Mouse (Mus musculus) MEL (cell line): ENCODE measurements around the gene Itprip. TPM values are rescaled to one million over a fixed set of nuclear protein-coding genes. Genes with fewer than 3 reads are reported as not detected.

Experiments
- DNase-seq: peaks from one replicate; pipeline ENCODE4 v3.0.0; 2011; ENCODE audit warnings: low read depth, low spot score
- H3K27ac ChIP-seq: 2 replicates; pipeline ENCODE4 v1.5.1; 2012; ENCODE audit warnings: low read depth, mild to moderate bottlenecking, control low read depth, low read length, moderate library complexity; ENCODE audit not compliant: control insufficient read depth
- H3K27me3 ChIP-seq, 2 experiments: fragments of 150-350 bp in 1 of 2; sonication (generic) in 1 of 2; 2 replicates each; pipeline ENCODE4 v1.6.1; 2012; ENCODE audit warnings: low read length in 2 of 2, mild to moderate bottlenecking in 2 of 2, improper control_type of control experiment in 1 of 2, moderate library complexity in 1 of 2; ENCODE audit not compliant: insufficient read depth in 2 of 2, control insufficient read depth in 1 of 2
- H3K36me3 ChIP-seq, 2 experiments: 2 replicates each; pipeline ENCODE4 v1.6.1; 2012 to 2014; ENCODE audit warnings: low read length in 2 of 2, improper control_type of control experiment in 1 of 2, inconsistent platforms in 1 of 2, mild to moderate bottlenecking in 1 of 2; ENCODE audit not compliant: insufficient read depth in 2 of 2, control insufficient read depth in 1 of 2
- H3K4me1 ChIP-seq, 2 experiments: fragments of 150-350 bp in 1 of 2; sonication (generic) in 1 of 2; 2 replicates each; pipeline ENCODE4 v1.6.1; 2012; ENCODE audit warnings: low read length in 2 of 2, improper control_type of control experiment in 1 of 2, mild to moderate bottlenecking in 1 of 2; ENCODE audit not compliant: insufficient read depth in 2 of 2, control insufficient read depth in 1 of 2
- H3K4me3 ChIP-seq, 2 experiments: fragments of 150-350 bp in 1 of 2; sonication (generic) in 1 of 2; 2 replicates each; pipeline ENCODE4 v1.5.1; 2012; ENCODE audit warnings: low read depth in 2 of 2, low read length in 2 of 2, mild to moderate bottlenecking in 2 of 2, moderate library complexity in 2 of 2, control low read depth in 1 of 2, improper control_type of control experiment in 1 of 2; ENCODE audit not compliant: control insufficient read depth in 1 of 2, insufficient read depth in 1 of 2
- H3K79me2 ChIP-seq: 2 replicates; pipeline ENCODE4 v1.6.1; 2012; ENCODE audit warnings: mild to moderate bottlenecking, low read length, moderate library complexity; ENCODE audit not compliant: control insufficient read depth, poor library complexity, insufficient read depth
- H3K9ac ChIP-seq: 2 replicates; pipeline ENCODE4 v1.6.1; 2012; ENCODE audit warnings: low read depth, mild to moderate bottlenecking, control low read depth, low read length, moderate library complexity; ENCODE audit not compliant: control insufficient read depth, poor library complexity, severe bottlenecking
- H3K9me3 ChIP-seq: fragments of 150-350 bp; sonication (generic); replicated peaks from 2 replicates; pipeline ENCODE4 v1.6.1; 2012; ENCODE audit warnings: mild to moderate bottlenecking, low read length, improper control_type of control experiment, moderate library complexity; ENCODE audit not compliant: insufficient read depth
- BHLHE40 ChIP-seq: IDR thresholded peaks from 2 replicates; pipeline ENCODE4 v1.6.1; 2012; ENCODE audit warnings: low read depth, mild to moderate bottlenecking, inconsistent platforms, low read length, improper control_type of control experiment, borderline replicate concordance
- CHD1 ChIP-seq: IDR thresholded peaks from 2 replicates; pipeline ENCODE4 v1.6.1; 2012; ENCODE audit warnings: low read depth, mild to moderate bottlenecking, inconsistent platforms, low read length, improper control_type of control experiment
- ELF1 ChIP-seq: IDR thresholded peaks from 2 replicates; pipeline ENCODE4 v1.6.1; 2014; ENCODE audit warnings: low read depth, mild to moderate bottlenecking, inconsistent platforms, low read length, improper control_type of control experiment, moderate library complexity
- ETS1 ChIP-seq: IDR thresholded peaks from 2 replicates; pipeline ENCODE4 v1.6.1; 2012; ENCODE audit warnings: low read depth, mild to moderate bottlenecking, inconsistent platforms, low read length, improper control_type of control experiment, moderate library complexity
- GABPA ChIP-seq: IDR thresholded peaks from 2 replicates; pipeline ENCODE4 v1.6.1; 2012; ENCODE audit warnings: low read depth, mild to moderate bottlenecking, inconsistent platforms, low read length, improper control_type of control experiment, moderate library complexity
- GATA1 ChIP-seq: IDR thresholded peaks from 2 replicates; pipeline ENCODE4 v1.6.1; 2011; ENCODE audit warnings: low read depth, low read length, improper control_type of control experiment
- HCFC1 ChIP-seq: IDR thresholded peaks from 2 replicates; pipeline ENCODE4 v1.6.1; 2012; ENCODE audit warnings: low read depth, mild to moderate bottlenecking, inconsistent platforms, low read length, improper control_type of control experiment, moderate library complexity
- MAFK ChIP-seq: IDR thresholded peaks from 2 replicates; pipeline ENCODE4 v1.6.1; 2011; ENCODE audit warnings: low read depth, mild to moderate bottlenecking, low read length, improper control_type of control experiment, borderline replicate concordance
- MAX ChIP-seq: IDR thresholded peaks from 2 replicates; pipeline ENCODE4 v1.6.1; 2011; ENCODE audit warnings: low read length, improper control_type of control experiment
- MXI1 ChIP-seq: IDR thresholded peaks from 2 replicates; pipeline ENCODE4 v1.6.1; 2011; ENCODE audit warnings: mild to moderate bottlenecking, low read depth, low read length, improper control_type of control experiment
- MYB ChIP-seq: IDR thresholded peaks from 2 replicates; pipeline ENCODE4 v1.6.1; 2011; ENCODE audit warnings: mild to moderate bottlenecking, low read depth, low read length, improper control_type of control experiment
- MYC ChIP-seq: IDR thresholded peaks from 2 replicates; pipeline ENCODE4 v1.6.1; 2011; ENCODE audit warnings: low read depth, mild to moderate bottlenecking, low read length, improper control_type of control experiment, moderate library complexity
- NELFE ChIP-seq: IDR thresholded peaks from 2 replicates; pipeline ENCODE4 v1.6.1; 2011; ENCODE audit warnings: low read depth, low read length, improper control_type of control experiment
- POLR2A ChIP-seq, 2 experiments: IDR thresholded peaks; 2 replicates each; pipeline ENCODE4 v1.6.1; 2011 to 2012; ENCODE audit warnings: low read length in 2 of 2, mild to moderate bottlenecking in 2 of 2, control low read depth in 1 of 2, improper control_type of control experiment in 1 of 2, low read depth in 1 of 2, moderate library complexity in 1 of 2; ENCODE audit not compliant: control insufficient read depth in 1 of 2, insufficient read depth in 1 of 2, poor library complexity in 1 of 2
- POLR2AphosphoS2 ChIP-seq: IDR thresholded peaks from 2 replicates; pipeline ENCODE4 v1.6.1; 2011; ENCODE audit warnings: low read length, improper control_type of control experiment
- RCOR1 ChIP-seq: IDR thresholded peaks from 2 replicates; pipeline ENCODE4 v1.6.1; 2012; ENCODE audit warnings: low read depth, mild to moderate bottlenecking, inconsistent platforms, low read length, improper control_type of control experiment
- TBP ChIP-seq: IDR thresholded peaks from 2 replicates; pipeline ENCODE4 v1.8.0; 2011; ENCODE audit warnings: low read depth, low read length, improper control_type of control experiment
- TCF12 ChIP-seq: IDR thresholded peaks from 2 replicates; pipeline ENCODE4 v1.6.1; 2014; ENCODE audit warnings: low read depth, mild to moderate bottlenecking, inconsistent platforms, low read length, improper control_type of control experiment, moderate library complexity
- USF1 ChIP-seq: IDR thresholded peaks from 2 replicates; pipeline ENCODE4 v1.6.1; 2014; ENCODE audit warnings: low read depth, mild to moderate bottlenecking, inconsistent platforms, low read length, improper control_type of control experiment, moderate library complexity
- ZKSCAN1 ChIP-seq: IDR thresholded peaks from 2 replicates; pipeline ENCODE4 v1.6.1; 2012; ENCODE audit warnings: low read depth, mild to moderate bottlenecking, inconsistent platforms, low read length, improper control_type of control experiment, moderate library complexity
- ZMIZ1 ChIP-seq: IDR thresholded peaks from 2 replicates; pipeline ENCODE4 v1.6.1; 2012; ENCODE audit warnings: low read depth, mild to moderate bottlenecking, inconsistent platforms, low read length, improper control_type of control experiment, moderate library complexity
- polyA plus RNA-seq, 2 experiments: library from polyadenylated mRNA; stranded (reverse) in 1 of 2; unstranded in 1 of 2; fragments of >175 nt in 1 of 2; fragments of >200 nt in 1 of 2; gene quantifications; 2 replicates each; pipeline versions ENCODE4 v1.2.1 to v1.2.4; 2012; ENCODE audit warnings: low replicate concordance in 2 of 2, low read depth in 1 of 2; ENCODE audit not compliant: insufficient read length in 2 of 2, insufficient read depth in 1 of 2, missing spikeins in 1 of 2
- total RNA-seq: library from RNA; depleted of rRNA; stranded (reverse); fragments of 300-350 nt; gene quantifications from 2 replicates; pipeline ENCODE4 v1.2.3, GENCODE M21; 2012

The Itprip gene
- total and polyA plus RNA-seq, 3 experiments: 26.3 to 26.9 TPM; not detected in 1

DNA sequence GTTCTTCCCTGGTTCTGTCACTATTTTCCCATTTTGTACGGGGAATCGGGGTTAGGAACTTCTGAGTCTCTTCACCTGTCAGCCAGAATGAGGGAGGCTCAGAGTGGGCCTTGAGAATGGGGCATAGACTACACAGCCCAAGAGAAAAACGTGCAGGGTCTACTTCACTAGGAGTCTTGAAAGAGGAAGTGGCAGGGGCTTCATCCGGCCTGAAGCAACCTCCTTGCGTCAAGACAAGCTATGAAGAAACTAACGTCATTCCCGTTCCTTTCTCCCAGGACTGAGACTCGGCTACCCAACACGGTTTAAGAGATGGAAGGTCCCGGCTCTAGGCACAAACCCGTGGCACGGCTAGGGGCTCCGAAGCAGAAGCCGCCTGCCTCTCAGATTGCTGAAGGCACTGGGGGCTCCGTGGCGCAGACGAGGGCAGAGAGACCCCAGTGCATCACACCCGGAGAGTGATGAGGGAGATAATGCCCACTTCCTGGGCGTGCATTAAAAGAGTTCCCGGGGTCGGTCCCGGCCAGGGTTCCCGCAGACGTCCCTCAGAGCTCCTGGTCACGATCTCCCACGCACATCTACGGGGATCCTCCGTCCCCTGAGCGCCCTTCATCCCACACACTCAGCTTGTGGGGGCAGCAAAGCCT, 521 bp downstream of the Itprip start:
- Histone ChIP-seq H3K79me2 (peaks cover 32% of the 10 kb centered on the region), H3K4me1 (peaks cover 3 to 23% of the 10 kb centered on the region in 2 experiments), H3K27ac (peak overlapping the region; percentile 99), H3K27me3 (no peaks in the 10 kb centered on the region), H3K9ac (peak overlapping the region; percentile 97), H3K4me3 (peak overlapping the region; percentile 58 to 98), H3K9me3 (no peaks in the 10 kb centered on the region), H3K36me3 (peaks cover 0 to 17% of the 10 kb centered on the region in 2 experiments; a peak in 2 of 4 replicates)
- TF ChIP-seq ZMIZ1 (0 out of 2 replicates have a peak, but pooled peaks have one; percentile 78), POLR2AphosphoS2 (no peak), TBP (peak; percentile 77), HCFC1 (peak; percentile 52; the same call in 1 of the 2 replicates), BHLHE40 (peak; percentile 13; the same call in 1 of the 2 replicates), GABPA (no peak), MYC (peak; percentile 74), GATA1 (peak; percentile 51), TCF12 (0 out of 2 replicates have a peak, but pooled peaks have one; percentile 9), MAFK (no peak), MXI1 (peak; percentile 52; the same call in 1 of the 2 replicates), NELFE (peak; percentile 53; the same call in 1 of the 2 replicates), ETS1 (peak; percentile 47), POLR2A (IDR thresholded peaks at IDR 0.05; ENCODE audit: control insufficient read depth in 1 of 2, insufficient read depth in 1 of 2, low read depth in 1 of 2, low read length in 2 of 2, poor library complexity in 1 of 2) (peak in 1 of 2 experiments; percentile 41; a peak in 1 of 4 replicates), ELF1 (0 out of 2 replicates have a peak, but pooled peaks have one; percentile 10)
- DNase-seq: peak; percentile 93

DNA sequence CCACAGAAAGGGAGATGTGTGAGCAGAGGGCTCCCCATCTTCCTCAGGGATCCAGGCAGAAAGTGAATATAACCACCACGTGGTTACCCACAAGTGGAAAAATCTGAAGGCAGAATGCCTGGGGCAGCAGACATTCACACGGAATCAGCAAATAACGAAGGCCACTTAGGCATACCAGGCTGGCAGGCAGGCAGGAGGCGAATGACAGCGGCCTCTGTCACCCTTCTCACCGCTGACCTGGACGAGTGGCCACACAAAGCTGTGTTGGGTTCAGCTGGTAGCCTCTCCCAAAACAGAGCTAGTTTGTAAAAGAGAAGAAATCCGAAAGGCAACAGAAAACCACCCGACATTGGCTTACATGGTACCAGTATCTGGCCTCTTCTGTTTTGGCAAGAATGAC, 1.1 kb downstream of the Itprip start:
- peak overlapping the region; percentile 58 to 98 for H3K4me3 ChIP-seq
- peak overlapping the region; percentile 99 for H3K27ac ChIP-seq
- peak; percentile 50 for DNase-seq
- no peaks in the 10 kb centered on the region for H3K9me3 ChIP-seq
- TF ChIP-seq GABPA (no peak), USF1 (0 out of 2 replicates have a peak, but pooled peaks have one; percentile 8), GATA1 (no peak), CHD1 (no peak), MYB (no peak), MAFK (no peak), RCOR1 (no peak), BHLHE40 (no peak), POLR2AphosphoS2 (no peak), TCF12 (no peak), MXI1 (peak; percentile 43), ZKSCAN1 (no peak), POLR2A (IDR thresholded peaks at IDR 0.05; ENCODE audit: control insufficient read depth in 1 of 2, insufficient read depth in 1 of 2, low read depth in 1 of 2, low read length in 2 of 2, poor library complexity in 1 of 2) (no peak), MAX (peak; percentile 61; the same call in 1 of the 2 replicates)
- H3K4me1 ChIP-seq: peaks cover 3 to 20% of the 10 kb centered on the region in 2 experiments
- H3K36me3 ChIP-seq: peaks cover 0 to 14% of the 10 kb centered on the region in 2 experiments; a peak in 3 of 4 replicates
- no peaks in the 10 kb centered on the region for H3K27me3 ChIP-seq
- H3K79me2 ChIP-seq: peaks cover 34% of the 10 kb centered on the region
- H3K9ac ChIP-seq: peak overlapping the region; percentile 97
